Comparison of ENCODE assay signal across 8 mouse cellular contexts in the genomic region with DNA sequence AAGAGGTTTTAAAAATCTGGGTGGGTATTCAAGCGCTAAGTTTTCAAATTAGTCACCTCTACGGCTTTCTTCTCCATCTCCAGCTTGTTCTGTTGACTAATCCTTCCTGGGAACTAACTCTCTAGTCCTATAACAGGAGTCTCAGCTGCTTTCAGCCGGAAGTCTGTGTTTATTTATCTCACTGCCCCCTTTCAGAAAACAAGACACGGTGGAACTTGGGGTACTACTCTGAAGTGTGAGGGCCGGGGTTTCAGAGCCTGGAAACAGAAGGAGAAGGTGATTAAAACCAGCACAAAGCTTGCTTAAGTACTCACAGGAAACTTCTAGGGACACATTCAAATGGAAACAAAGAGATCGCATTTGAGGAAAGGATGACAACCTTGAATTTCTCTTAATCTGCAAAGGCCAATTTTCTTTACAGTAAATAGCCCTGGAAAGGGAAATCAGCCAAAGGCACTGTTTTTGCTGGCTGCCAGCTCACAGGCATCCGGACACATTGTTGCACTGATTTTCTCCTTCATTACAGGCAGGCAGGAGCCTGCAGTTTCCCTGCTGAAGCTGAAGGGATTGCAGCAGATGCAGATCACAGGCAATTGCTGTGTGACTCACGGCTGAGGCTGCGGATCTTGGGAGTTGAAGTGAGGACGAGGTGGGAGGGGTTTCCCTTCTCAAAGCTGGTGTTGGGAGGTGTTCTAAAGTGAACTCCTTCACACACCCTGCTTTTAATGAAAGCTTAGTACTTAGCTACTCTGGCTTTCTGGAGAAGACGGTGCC. TPM values are rescaled to one million over a fixed set of nuclear protein-coding genes. Genes with fewer than 3 reads are reported as not detected.
DNase-seq lines count a peak whose midpoint lies in the region; ATAC-seq lines count a peak whose summit lies in the region.

No protein-coding gene starts in this region.

- WGBS in hindbrain, embryonic 14.5 days, result 28% methylated on average over 11 of the region's 11 CpGs

- H3K4me1 ChIP-seq in hindbrain, embryonic 14.5 days (replicated peaks; ENCODE audit: control insufficient read depth, insufficient read depth, low read length), result no peaks in the 10 kb centered on the region; the same call in 1 of the 2 replicates

- no peak overlapping the region for H3K9ac ChIP-seq in hindbrain, embryonic 14.5 days

- peak; percentile 51; the same call in 1 of the 2 replicates for ATAC-seq in hindbrain, embryonic 14.5 days (ENCODE audit: low FRiP score)
- peak; percentile 58 for ATAC-seq in megakaryocyte, adult 5-6 weeks (ENCODE audit: poor library complexity, severe bottlenecking)

- no peaks in the 10 kb centered on the region for H3K36me3 ChIP-seq in hindbrain, embryonic 14.5 days (replicated peaks; ENCODE audit: control insufficient read depth, insufficient read depth)

- no peaks in the 10 kb centered on the region for H3K9me3 ChIP-seq in hindbrain, embryonic 14.5 days (ENCODE audit: control insufficient read depth, low read length)

- no peak overlapping the region for H3K4me3 ChIP-seq in hindbrain, embryonic 14.5 days (replicated peaks; ENCODE audit: low read length)

- H3K27ac ChIP-seq in hindbrain, embryonic 14.5 days, result peak overlapping the region; percentile 2; the same call in 1 of the 2 replicates

- H3K27me3 ChIP-seq in hindbrain, embryonic 14.5 days (ENCODE audit: control insufficient read depth, insufficient read depth, low read length), result no peaks in the 10 kb centered on the region

- H3K4me2 ChIP-seq in hindbrain, embryonic 14.5 days (replicated peaks), result no peak overlapping the region

- peak; percentile 60 for DNase-seq in ES-CJ7 (ENCODE audit: low read depth, low spot score)
- peak; percentile 65 for DNase-seq in embryo, embryonic 10.5 days (ENCODE audit: low spot score)
- DNase-seq in gastrocnemius, adult 8-10 months (ENCODE audit: low spot score in 2 of 2), result peak; percentile 13 to 37
- peak; percentile 65 for DNase-seq in hindbrain, embryonic 14.5 days (ENCODE audit: low spot score)
- peak; percentile 33 to 44 for DNase-seq in layer of hippocampus, postnatal 36 days
- DNase-seq in right cerebral cortex, postnatal 4 days, result peak; percentile 49
- DNase-seq in cerebellum, adult 11 months, result no peak

RNA-seq across cellular contexts. Expression of a gene that starts 55.7 kb away (rescaled TPM):
- total RNA-seq in gastrocnemius, adult 8-10 months (2022), result 10 to 100 TPM; 12.6 to 15.2 (median 14.7) TPM
- polyA plus RNA-seq in hindbrain, embryonic 14.5 days (2014; fragmentation: Nextera tagmentation; extraction: Ambion mirVana), result 17.0 and 20.0 TPM in 2 replicates
- 10 to 100 TPM; 42.4 to 46.6 TPM for total RNA-seq in layer of hippocampus, postnatal 36 days (2021)
- 62.8 and 68.7 TPM in 2 replicates for total RNA-seq in megakaryocyte, adult 5-6 weeks (2015)
- total RNA-seq in megakaryocyte, adult 5-6 weeks (2017), result 68.7 and 85.7 TPM in 2 replicates
